Mouse (Mus musculus) cerebellum, adult 8-10 months (tissue): Measurements from ENCODE around the gene Setd5.

ENCODE experiments used
- DNase-seq: peaks from one replicate; pipeline ENCODE4 v3.0.0; 2022

Gene Setd5

DNA sequence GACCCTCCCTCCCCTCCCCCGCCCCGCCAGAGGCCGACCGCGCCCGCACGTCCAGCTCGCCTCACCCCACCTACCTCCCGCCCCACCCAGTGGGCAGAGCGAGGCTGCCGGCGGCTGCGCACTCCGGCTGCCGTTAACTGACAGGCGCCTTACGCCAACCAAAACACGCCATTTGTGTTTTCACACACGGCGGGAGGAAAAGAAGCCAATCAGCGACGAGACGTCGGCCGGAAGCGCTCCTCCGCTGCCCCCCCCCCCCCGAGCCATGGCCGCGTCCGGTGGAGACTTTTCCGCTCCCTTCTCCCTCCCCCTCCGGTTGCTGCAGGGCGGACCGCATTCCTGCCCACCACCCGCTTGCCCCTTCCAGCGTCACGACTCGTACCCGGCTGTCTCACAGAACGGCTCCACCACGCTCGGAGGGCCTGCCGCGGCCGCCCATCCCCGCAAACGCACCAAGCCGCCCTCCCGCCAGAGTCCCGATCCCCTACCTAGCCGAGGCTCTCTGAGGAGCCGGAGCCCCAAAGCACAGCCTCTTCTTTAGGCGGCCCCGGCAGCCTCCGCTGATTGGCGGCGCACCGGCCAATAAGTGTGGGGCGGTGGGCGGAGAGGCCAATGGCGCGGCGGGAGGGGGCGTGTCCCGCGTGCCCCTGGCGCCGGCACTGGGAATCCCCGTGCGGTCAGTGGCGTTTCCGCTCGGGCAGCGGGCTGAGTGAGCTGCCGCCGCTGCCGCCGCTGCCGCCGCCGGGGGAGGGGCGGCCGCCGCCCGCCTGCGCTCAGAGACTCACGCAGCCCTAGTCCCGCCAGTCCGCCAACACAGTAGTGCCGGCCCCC is at the start of gene Setd5:
Gene Setd5 (plus strand): TSS at position 680 of the 831 bp plus-strand sequence.
- DNase-seq = peak; percentile 98

DNA sequence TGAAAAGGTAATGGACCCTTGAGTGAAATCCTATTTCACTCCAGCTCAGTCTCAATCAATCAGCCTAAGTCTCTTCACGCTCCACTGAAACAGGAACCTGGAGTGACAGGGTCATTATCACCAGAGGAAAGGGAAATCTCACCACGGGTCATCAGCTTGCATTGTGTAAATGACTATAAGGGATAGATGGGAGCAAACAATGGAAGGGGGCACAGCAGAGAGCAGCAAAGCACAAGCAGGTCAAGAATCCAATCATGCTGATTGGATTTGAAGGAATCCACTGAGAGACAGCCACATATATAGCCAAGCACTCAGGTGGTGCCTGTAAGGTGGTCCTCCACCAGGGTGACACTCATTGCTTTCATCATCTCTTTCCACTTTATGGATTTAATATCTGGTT is 49.7 kb upstream of the Setd5 start:
- no peak for DNase-seq

DNA sequence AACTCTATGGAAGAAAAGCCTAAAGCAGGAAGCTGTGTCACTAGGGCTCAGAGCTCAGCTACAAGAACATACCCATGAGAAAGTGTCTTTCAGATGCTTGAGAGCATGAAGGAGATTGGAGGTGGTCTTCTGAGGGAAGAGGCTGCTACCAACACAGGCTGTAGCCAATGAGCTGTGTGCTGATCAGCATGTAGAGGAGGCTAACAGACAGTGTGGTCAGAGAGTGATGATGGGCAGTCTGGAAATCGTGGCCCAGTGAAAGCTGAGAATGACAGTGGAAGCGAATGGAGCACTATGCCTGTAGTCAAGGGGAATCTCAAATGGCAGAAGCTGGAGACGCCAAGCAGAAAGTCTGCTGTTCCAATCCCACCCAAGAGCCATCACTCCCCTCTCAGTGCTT is 48.2 kb upstream of the Setd5 start:
- no peak for DNase-seq

DNA sequence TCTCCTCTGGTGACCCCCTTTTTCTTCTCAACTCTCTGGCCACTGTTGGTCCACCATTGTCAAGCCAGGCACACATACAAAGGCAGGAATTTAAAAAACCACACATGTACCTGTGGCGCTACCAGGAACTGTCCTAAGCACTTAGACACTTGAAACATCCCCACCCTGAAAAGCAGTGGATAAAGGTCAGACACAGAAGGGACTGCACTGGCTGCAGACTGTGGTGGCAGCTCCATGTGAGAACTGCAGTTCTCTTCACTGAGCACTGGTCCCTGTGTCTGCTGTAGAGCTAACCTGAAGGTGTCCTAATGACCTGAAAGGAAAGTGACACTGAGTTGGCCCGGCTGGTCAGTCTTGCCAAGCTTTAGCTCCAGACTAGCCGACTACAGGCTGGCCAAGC is 46.6 kb upstream of the Setd5 start:
- no peak for DNase-seq

DNA sequence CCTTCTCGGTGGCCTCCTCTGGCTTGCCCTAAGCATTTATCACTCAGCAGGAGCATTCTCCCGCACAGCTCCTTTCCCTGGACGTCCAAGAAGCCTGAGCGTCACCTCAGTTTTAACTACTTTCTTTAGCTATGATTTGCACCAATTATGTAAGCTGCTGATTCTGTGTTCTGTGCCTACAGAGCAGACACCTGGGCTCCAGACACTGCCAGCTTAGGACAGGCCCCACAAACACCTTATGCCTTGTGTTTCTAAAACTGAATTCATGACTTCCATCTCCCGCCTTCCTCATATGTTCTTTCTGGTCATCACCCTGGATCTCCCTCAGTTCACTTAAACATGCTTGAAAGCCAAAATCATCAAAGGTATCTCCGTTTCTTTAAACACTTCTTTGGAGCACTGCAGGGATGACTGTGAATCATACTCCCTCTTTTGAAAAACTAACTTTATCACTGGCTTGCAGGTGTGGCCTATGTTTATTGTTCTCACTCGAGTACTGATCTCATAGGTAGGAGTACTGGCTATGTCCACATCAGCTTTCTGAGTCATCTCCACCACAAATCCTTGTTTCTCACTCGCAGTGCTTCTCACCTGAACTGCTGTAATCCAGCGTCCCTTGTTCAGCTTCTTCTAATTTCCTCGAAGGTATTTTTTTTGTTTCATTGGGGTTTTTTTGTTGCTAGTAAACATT is 46.0 kb upstream of the Setd5 start:
- DNase-seq = no peak

DNA sequence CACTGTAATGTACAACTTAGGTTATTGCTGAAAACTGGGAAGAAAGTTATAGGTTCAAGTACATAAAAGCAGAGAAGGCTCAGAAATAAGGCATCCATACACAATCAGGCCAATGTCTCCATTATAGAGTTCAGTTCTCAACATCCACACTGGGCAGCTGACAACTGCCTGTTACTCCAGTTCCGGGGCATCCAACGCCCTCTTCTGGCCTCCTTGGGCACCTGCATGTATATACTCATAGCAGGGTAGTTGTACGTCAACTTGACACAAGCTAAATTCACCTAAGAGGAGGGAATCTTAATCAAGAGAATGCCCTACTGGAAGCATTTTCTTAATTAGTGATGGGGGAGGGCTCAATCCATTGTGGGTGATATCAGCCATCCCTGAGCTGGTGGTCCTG is 45.0 kb upstream of the Setd5 start:
- no peak for DNase-seq

DNA sequence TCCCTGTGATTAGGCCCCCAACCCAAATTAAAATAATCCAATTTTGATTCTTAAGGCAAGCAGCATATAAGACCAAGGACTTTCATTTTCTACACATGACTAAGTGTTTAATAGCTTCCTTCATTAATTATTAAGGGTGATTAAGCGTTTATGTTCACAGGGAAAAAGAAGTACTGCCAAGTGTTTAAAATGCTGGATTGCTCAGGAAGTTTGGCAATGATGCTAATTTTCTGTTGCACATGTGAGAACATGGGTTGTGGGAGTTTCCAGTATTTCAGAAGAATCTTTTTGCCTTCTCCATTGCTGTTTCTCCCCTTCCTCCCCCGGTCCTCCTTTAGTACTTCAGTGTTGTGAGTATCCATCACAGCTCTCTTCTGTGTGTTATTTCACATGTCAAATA is 44.0 kb upstream of the Setd5 start:
- DNase-seq = no peak

DNA sequence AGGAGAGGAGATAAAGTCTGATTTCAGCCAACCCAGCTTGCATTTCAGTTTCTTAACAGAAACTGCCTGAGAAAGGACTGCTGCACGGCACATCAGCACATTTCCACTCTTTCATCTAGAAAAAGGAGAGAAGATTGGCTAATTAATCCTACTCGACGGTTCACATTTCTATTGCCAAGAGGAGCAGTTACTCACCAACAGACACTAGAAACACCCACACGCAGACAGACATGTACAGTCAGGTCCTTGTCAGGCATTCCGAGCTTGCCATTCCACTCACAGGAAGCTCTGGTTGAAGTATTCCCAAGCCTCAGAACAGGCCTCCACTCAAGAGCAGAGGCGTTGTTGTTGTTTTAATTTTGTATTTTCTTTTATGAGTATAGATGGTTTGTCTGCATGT is 42.7 kb upstream of the Setd5 start:
- DNase-seq = no peak

DNA sequence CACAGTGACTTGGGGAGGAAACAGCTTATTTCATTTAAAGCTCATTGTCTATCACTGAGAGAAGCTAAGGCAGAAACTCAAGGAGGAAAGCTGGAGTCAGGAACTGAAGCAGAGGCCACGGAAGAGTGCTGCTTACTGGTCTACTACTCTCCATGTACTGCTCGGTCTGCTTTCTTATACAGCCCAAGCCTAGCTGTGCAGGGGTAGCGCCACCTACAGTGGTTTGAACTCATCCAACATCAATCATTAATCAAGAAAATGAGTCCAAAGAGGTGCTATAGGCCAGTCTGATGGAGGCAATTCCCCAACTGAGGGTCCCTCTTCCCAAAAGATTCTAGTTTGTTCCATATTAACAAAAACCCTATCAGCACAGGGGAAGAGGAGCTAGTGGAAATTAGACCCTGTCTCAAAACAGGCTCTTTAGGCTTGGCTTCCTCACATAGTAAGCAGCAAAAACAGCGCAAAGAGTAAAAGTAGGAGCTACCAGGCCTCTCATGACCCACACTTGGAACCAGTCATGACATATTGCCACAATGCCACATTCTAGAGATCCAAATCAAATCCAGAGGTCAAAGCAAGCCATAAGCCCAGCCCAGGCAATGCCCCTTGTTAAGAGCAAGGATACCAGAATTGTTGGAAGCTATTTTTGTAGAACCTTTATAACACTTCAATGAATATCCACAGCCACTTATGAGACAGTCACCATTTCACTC is 40.5 kb upstream of the Setd5 start:
- no peak for DNase-seq

DNA sequence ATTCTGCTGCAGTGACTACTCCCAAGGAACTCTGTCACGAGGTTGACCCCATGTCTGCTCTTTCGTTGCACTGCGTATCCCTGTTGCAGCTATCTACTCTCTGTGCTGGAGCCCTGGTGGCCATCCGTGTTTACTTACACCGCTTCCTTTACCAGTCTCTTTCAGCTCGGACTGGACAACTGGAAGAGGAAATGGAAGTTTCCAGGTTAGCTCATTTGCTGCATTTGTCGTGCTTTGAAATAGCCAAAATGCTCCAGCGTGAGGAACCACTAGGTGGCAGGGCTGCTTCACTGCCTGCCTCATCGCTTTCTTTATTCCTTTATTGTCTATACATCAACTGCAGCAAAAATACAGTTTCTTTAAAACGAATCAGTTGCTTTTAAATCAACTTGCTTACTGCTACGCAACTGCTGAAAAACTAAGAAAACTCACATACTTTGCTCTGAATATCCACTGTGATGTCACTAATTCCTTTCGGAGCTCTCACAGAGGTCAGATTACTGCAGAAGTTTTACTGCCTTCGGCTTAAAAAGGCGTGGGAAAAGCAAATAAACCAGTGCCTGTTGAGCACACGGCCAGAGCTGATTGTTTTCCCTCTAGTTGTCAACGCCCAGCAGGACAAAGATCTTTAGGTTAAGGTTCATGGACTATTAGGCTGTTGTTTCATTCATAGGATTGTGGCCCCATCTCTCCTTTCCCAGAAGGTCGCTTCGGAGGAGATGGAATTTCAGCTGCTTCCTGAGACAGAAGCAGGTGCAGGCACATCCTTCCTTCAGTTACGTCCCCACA is 39.0 kb upstream of the Setd5 start:
- DNase-seq = peak; percentile 68

DNA sequence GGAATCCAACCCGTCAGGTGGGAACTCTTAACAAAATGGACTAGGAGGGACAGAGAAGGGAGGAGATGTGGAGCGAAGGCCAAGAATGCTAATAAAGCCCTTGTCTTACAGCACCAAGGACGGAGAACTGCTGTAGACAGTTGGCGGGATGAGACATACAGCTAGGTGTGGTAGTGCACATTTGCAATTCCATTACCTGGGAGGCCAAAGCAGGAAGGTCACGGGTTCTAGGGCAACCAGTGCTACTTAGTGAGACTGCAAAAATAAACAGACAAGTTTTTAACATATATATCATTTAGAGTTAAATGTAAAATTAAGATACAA is 38.5 kb upstream of the Setd5 start:
- no peak for DNase-seq

DNA sequence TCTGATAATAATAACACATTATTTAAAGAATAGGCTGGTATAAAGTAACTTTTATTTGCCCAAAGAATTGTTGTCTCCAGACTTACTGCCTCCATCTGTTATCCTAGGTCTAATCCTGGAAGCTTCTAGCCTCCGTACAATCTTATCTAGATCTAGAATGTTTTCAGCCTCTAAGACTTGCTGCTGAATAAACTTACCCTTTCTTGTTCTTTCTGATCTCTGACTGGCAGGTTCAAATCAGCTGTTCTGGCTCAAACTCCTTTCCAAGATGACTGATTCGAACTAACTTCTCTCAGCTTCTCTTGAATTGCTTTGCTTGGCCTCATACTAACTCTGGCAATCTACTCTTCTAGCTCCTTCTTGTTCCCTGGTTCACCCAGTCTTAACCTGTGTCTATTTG is 36.8 kb upstream of the Setd5 start:
- DNase-seq = no peak

DNA sequence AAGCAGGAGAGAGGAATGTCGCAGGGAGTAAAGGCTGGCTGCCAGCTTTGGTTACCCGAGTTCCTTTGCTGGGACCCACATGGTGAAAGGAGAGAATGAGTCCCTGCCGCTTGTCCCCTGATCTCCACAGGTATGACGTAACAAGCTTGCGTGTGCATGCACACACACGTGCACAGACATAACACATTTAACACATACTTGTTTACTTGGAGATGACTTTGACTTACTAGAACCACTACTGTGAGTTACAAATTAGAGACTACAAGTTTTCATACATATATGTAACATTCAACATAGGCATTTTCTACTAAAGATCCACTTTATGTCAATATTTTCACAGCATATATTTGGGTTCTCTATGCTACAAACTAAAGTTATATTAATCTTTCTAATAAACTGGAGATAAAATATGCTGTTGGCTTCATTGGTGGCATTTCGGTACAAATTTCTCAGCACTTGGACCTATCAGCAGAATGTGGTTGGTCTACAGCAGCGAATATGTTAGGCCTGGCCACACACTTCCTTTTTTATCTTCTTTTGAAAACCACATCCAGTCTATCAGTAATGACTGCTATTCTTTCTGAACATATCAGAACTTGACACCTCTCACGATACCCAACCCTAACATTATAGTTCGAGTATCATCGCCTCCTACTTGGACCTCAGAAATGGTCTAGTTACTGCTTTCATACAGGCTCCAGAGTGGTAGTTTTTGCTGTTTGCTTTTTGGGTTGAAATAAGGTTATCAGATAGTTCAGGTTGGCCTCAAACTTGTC is 35.8 kb upstream of the Setd5 start:
- no peak for DNase-seq

DNA sequence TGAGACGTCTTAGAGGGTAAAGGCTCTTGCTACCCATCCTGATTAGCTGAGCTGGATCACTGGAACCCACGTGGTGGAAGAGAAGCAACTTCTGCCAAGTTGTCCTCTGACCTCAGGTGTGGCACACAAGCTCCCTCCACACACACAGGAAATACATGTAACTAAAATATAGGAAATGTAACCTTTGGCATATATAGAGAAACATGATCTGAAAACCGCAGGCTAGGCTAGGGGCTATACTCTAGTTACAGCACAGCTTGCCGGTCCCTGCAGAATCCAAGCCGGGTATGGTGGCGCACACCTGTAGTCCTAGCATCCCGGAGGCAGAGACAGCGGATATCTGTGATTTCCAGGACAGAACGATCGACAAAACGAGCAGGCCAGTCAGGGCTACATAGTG is 31.6 kb upstream of the Setd5 start:
- no peak for DNase-seq

DNA sequence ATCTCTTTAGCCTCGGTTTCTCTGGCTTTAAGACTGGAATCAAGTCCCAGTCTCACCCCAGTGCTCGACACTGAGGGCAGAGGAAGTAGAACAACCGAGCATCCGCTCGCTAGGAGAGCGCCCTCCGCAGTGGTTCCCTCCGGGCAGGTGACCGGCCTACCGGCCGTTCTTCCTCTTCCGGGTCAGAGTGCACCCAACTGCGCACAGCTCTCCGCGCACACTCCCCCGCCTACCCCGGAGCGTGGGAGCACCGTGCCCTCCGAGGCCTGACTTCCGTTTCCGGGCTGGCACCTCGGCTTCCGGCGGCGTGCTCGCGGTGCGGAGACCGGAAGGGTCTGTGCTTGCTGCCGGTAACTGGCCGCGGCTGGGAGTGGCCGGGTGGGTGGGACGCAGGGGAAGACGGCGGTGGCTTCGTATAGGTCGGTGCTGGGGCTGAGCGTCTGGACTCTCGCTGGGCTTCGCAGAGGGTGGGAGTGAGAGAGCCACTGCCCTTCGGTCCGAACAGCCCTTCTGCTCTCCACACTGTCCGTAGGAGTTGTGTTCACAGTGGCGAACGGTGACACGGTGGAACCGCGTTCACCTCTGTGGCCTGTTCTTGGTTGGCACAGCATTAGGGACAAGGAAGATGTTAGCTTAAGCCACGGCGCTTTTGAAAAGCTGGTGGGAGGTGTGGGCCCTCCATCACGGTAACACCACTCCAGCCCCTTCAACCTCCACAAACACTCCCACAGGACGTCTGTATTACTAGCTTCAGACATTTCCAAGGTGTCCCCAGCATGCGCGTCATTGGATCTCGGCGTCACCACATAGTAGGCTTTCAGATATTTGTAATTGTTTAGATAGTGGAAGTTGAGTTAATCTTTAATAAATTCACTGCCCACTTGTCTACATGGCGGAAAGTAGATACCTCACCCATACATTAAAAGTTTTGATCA is 30.9 kb upstream of the Setd5 start, which contains the start of gene Thumpd3:
Gene Thumpd3 (plus strand): TSS at position 185 of the 935 bp plus-strand sequence.
- DNase-seq = peak; percentile 95

DNA sequence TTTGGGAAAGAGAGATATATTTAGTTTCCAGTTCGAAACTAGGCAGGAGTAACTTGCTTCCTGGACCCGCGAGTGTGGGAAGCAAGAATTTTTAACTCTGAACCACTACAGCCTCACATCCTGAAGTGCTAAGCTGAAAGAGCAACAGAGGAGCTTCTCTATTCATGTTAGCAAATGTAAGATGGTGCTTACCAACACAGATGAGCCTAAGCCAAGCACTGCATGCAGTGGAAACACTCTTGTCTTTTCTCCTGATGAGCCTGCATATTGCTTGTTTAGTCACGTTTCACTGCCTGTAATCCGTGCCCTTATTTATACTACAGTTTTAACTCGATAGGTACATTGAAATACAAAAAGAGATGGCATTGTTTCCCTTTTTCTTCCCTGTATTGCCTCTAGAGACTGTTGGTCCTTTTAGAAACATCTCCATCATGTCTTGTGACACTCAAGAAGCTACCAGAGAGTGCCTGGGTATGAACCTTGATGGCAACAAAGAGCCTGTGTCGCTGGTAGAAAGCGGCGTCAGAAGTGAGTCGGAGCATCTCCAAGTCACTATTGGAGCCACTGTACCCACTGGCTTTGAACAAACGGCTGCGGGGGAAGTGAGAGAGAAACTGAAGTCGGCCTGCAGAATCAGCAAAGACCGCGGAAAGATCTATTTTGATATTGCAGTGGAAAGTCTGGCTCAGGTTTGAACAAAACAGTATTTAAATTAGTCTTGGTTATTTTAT is 30.0 kb upstream of the Setd5 start:
- no peak for DNase-seq

DNA sequence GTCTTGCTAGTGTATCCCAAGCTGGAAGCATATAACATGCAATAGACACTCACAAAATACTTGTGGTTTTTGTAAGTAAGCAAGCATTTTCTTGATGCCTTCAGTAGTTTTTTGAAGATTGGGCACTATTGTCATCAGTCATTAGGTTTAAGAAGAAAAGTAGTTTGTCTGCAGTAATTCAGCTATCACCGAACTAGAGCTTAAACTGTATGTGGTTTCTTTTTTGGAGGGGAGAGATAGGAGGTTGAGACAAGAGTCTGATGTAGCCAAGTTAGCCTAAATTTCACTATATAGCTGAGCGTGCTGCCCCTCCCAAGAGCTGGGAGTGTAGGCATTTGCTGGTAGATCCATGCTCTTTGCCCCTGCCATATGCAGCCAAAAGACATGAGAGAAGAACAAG is 28.8 kb upstream of the Setd5 start:
- DNase-seq = no peak

DNA sequence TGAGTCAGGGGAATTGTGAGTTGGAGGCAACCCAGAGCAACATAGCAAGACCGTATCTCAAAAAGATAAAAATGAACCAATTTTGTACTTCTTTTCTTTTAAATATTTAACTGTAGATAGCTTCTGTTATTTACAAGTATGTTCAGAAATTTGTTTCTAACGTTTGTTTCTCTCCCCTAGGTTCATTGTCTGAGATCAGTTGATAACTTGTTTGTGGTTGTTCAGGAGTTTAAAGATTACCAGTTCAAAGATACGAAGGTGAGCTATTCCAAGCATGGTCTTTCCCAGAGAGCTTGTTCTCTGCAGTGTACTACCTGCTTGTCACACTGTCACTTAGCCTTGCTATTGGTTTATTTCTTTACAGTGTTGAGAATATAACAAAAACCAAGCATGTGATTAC is 28.0 kb upstream of the Setd5 start:
- DNase-seq = no peak

DNA sequence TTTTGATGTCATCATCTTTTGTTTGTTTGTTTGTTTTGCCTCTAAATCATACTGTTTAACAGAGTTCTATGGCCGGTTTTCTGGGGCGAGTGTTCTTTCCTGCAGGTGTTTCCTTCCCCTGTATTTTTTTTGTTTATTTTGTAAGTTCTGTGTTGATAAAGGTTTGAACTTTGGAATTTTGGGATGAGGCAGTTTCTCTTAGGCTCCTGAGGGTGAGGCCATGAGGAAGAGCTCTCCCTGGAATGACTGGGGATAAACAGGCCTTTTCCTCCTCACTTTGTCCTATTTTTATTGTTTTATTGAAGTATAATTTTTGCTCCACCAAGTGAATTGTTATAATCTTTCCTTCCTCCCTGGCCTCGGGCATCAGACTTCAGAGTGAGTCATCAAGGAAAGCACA is 24.2 kb upstream of the Setd5 start:
- no peak for DNase-seq

DNA sequence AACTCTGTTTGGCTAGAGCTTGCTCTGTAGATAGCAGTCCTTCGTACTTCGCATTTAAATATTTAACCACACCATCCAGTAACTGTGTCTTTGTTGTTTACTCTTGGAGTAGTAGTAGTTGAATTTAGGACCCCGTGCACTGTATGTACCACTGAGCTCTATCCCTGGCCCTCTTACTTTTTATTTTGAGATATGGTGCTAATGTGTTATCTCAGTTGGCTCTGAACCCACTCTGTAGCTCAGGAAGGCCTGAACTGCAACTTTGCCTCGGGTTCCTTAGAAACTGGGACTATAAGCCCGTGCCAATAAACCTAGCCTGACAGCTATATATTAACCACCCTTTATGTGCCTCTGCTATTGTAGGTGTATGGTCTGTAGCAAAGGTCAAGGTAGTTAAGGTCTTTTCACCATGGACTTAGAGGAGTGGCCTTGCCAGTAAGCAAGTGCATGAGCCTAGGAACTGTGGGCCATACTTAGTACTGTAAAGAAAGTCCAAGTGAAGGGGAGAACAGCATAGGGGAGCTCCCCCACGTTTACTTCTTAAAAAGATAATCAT is 22.5 kb upstream of the Setd5 start:
- no peak for DNase-seq
